Mouse (Mus musculus) E14TG2a.4 (cell line): Measurements from ENCODE around the gene Pcdh17.

Experiments
- CTCF ChIP-seq: conservative IDR thresholded peaks from 2 replicates; pipeline ENCODE4 v1.5.1; 2014; ENCODE audit warnings: low read length
- NANOG ChIP-seq: IDR thresholded peaks from 2 replicates; pipeline ENCODE4 v1.6.1; 2014; ENCODE audit warnings: borderline replicate concordance, low read length, mixed read lengths
- POU5F1 ChIP-seq: IDR thresholded peaks from 2 replicates; pipeline ENCODE4 v1.6.1; 2014; ENCODE audit warnings: low read length, borderline replicate concordance

GRCm38 (mm10) chr14:84476906-84477305 is 33.5 kb downstream of the Pcdh17 start:
- TF ChIP-seq CTCF (no peak), NANOG (no peak), POU5F1 (no peak)
